Mouse (Mus musculus) lung, postnatal 4 days (tissue): Measurements from ENCODE around the gene Myef2.
A peak's percentile ranks its signal among the peaks of the same experiment; 100 is the strongest.
"Not testable (repeated sequence)": the region's sequence is repeated elsewhere in the genome, so short reads cannot be mapped to it uniquely, and the experiment has no call there.

ENCODE experiments used
- DNase-seq, 2 experiments: peaks; one replicate each; pipeline ENCODE4 v3.0.0; 2021

Myef2 gene

GRCm38 (mm10) chr2:125123477-125123852, at the start of gene Myef2:
Myef2 (minus strand) TSS chr2:125123661.
- DNase-seq = peak; percentile 88

- DNase-seq = no peak
These were observed 38.6 kb upstream of the Myef2 start for GRCm38 (mm10) chr2:125162012-125162470.

DNA sequence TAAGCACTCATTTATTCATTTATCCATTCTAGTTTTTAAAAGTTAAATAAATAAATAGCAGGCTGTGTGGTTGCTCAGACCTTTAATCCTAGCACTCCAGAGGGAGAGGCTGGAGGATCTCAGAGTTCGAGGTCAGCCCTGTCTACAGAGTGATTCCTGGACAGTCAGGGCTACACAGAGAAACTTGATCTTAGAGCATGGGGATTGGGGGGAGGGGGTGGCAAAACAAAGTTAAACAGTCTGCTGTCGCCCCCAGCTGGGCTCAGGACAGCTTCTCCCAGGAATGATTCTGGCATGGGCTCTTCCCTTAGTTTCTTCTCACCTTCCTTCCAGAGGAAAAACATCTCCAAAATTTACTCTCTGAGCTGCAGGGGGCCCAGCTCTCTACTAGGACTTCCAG, 32.0 kb upstream of the Myef2 start:
- no peak for DNase-seq

- DNase-seq = peak; percentile 17 to 35
These were observed 30.8 kb upstream of the Myef2 start for GRCm38 (mm10) chr2:125154294-125154693.

GRCm38 (mm10) chr2:125152388-125152787, 28.9 kb upstream of the Myef2 start, which contains the start of gene Slc12a1:
Slc12a1 (plus strand) TSS chr2:125152505.
- DNase-seq = no peak

DNA sequence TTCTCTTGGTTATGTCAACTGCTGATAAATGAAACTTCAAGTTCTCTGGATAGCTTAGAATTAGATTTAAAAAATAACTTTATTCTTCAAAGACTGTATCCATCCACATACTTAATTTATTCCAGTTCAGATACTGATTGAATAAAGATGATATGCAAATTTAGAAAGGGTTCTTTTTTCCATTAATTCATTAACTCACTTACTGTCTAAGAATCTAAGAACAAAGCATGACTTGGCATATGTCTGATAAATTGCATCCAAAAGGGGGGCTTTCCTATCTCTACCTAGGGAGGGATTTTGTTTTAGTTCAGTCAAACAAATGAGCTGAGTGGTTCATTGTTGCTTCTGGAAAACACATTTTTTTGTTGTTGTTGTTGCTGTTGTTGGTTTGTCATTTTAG, 18.9 kb upstream of the Myef2 start:
- DNase-seq = no peak

DNA sequence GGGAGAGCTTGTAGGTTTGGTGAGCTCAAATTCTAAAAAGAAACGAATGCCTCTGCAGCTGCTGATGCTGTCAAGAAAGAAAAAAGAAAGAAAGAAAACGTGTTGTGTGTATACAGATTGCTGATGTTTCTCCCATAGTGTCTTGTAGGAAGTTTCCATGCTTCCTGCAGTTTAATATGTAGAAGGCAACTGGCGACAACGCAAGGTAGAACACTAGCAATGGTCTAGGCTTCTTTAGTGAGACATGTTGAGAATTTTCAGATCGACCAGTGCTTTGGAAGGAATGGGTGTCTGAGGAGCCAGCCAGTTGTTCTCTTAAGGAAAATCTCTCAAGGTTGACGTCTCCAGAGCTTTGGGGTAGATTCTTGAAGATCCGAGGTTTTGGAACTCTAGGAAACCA, 13.4 kb upstream of the Myef2 start:
- no peak for DNase-seq

- peak; percentile 77 to 86 for DNase-seq
These were observed 12.7 kb upstream of the Myef2 start, which contains the start of gene Ctxn2 for GRCm38 (mm10) chr2:125135903-125136811. Ctxn2 (plus strand) TSS chr2:125136692.

- no peak for DNase-seq
These were observed 10.7 kb upstream of the Myef2 start for GRCm38 (mm10) chr2:125134113-125134512.

- DNase-seq = no peak
These were observed 3.3 kb upstream of the Myef2 start for GRCm38 (mm10) chr2:125126792-125127191.

GRCm38 (mm10) chr2:125125824-125126223, 2.4 kb upstream of the Myef2 start:
- DNase-seq = no peak

DNA sequence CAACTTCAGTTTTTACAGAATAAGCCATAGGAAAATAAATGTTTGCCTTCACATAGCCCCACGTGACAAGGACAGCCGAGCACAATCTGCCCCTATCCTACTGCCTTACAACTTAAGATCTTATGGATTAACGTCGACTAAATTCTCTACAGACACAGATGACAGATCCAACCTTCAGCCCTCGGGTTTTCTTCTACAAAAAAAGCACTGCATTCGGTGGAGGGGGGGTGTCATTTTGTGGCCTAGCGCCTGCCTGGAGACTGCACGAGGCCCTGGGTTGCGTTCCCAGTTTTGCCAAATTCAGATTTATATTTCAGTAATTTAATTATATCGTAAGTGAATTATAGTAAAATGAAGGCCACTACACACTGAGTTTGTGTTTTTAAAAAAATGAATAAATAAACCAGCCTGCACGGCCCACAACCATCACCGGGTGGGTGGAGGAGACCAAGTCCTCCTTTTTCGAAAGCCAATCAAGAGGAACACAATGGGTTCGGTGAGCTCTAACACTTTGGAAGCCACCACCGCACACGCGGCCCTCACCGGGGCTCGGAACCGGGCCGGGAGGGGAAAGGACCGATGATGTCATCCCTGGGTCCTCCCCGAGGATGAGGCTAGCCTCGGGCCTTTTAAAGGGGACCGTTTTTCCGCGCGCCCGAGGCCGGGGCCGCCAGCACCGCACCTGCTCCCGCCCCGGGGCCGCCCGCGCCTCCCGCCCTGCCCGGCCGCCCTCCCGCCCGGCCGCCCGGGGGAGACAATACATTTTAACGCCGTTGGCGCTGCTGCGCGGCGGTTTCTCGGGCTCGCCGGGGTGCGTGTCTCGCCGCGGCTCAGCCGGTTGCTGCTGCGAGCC, 611 bp downstream of the Myef2 start:
- peak; percentile 50 to 62 for DNase-seq

DNA sequence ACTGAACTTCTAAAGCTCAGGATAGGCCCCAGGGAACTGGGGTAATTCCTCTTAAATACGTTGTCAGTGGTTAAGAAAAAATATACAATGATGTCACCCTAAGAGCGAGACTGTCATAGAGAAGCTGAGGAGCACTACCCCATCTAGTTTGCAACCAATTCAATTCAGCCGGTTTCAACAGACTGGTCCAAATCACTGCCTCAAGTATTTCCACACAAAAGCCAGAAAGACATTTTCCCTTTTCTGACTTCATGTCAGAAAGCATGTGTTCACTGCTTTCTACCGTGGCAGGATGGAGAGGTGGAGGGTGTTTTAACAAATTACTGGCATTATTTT, 1.2 kb downstream of the Myef2 start:
- DNase-seq = no peak

- DNase-seq = no peak
These were observed 3.9 kb downstream of the Myef2 start for GRCm38 (mm10) chr2:125119381-125120110.

DNA sequence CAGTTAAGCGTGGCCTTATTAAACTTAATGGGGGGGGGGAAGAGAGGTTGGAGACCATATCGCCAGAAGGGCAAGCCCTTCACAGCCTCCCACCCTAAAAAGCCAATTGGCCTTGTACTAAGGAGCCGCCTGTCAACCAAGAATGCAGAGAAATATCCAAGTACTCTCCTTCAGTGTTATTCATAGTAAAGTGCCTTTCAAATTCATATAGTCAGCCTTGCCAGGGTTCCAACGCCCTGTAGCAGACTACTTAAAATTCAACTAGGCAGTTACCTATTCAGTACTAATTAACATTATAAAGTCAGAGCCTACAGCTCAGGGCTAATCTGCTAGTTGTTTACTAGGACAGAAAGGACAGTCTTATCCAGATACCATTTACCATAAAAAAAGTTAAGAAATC, 16.9 kb downstream of the Myef2 start:
- not testable (repeated sequence) for DNase-seq

GRCm38 (mm10) chr2:125104491-125104890, 19.0 kb downstream of the Myef2 start:
- not testable (repeated sequence) for DNase-seq

DNA sequence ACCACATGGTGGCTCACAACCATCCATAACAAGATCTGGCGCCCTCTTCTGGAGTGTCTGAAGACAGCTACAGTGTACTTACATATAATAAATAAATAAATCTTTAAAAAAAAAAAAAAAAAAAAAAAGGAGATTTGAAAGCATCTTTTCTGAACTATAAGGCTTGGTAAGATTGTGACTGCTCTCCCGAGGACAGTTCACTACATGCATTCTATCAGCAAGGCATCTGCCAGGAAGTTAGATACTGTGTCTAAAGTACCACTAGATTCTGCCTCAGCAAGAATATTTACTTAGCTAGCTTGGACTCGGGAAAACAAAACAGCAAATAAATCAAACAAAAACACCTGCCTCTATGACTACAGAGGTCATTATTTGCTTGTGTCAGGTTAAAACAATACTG, 31.3 kb downstream of the Myef2 start:
- DNase-seq = not testable (repeated sequence)

DNA sequence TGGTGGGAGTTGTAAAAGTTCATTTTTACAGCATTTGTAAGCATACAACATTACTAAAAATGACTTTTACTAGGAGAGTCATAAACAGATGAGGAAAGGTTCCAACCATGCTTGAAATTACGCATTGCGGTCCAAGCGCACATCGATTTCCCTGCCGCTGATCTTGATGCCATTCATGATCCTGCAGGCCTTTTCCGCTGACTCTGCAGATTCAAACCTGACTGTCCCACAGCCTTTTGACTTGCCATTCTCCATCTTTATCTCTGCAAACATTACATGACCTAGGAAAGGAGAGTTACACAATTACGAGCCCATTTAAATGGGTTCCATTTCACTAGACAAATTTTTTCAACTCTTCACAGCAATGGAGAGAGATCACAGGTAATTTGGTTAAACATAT, 34.7 kb downstream of the Myef2 start:
- DNase-seq = no peak

DNA sequence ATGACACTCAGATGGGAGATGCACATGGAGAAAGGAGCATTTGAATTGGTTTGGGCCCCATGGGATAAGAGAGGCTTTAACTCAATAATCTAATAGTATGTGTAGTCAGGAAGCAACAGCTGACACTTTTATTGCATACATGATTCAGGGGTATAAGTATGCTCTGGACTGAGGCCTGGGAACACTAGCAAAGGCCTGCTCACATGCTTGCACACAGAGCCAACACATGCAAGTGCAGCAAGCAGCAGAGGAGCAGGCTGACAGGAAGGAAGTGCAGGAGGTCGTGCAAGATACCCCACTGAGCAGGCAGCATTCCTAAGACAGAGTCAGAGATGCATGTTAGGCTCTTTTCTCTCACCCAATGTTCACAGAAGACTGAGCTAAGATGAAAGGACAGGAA, 39.6 kb downstream of the Myef2 start:
- no peak for DNase-seq

GRCm38 (mm10) chr2:125073056-125073780, 50.2 kb downstream of the Myef2 start:
- no peak for DNase-seq

DNA sequence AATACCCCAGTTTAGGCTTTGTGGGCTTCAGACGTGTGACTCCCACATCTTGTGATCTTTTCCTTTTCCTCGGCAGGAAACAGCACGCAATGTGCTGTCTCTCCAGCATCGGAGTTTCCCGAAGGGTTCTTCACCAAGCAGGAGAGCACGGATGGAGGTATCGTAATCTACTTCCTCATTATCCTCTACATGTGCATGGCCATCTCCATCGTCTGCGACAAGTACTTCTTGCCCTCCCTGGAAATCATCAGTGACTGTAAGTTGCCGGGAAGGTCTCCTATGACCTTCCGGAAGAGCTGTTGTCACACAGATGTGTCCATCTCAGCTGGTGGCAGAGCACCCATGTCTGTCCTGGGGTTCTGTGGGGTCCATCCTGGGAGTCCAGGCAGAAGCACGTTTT, 54.8 kb downstream of the Myef2 start:
- no peak for DNase-seq

DNA sequence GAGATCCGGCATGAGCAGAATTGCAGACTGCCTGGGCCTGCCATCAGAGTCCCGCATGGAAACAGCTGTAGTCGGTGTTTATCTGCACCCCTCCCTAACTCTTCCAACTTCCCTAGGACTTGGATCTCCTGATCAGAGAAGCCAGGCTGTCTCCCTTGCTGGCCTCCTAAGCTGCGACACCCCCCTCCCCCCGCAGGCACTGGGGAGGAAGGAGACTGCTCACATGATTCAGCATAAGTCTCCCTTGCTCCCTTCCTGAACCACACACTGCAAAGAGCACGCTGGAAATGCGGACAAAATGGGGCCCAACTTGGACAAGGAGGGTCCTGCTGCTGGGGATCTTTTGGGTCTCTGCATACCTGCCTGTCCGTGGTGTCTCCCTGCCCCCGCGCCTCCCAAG, 55.6 kb downstream of the Myef2 start, which contains the start of gene Slc24a5:
Slc24a5 (plus strand) TSS at position 231 of the 400 bp plus-strand sequence.
- peak; percentile 25 to 49 for DNase-seq
